Mouse (Mus musculus): ENCODE results near the gene Dbnl.

The Dbnl gene

GRCm38 (mm10) chr11:5837251-5838246 lies 49.3 kb downstream of the Dbnl start, which contains the start of gene Polm:
Gene Polm, minus strand, starts transcription at chr11:5838016.
- DNase-seq (ENCODE audit: low read depth, low spot score): peak; percentile 87

GRCm38 (mm10) chr11:5840346-5840745 lies 52.1 kb downstream of the Dbnl start:
- DNase-seq (ENCODE audit: low read depth, low spot score): no peak

- DNase-seq (ENCODE audit: low read depth, low spot score): no peak
These were observed 53.5 kb downstream of the Dbnl start for GRCm38 (mm10) chr11:5841751-5842150.

- DNase-seq (ENCODE audit: low read depth, low spot score): no peak
These were observed 54.8 kb downstream of the Dbnl start for GRCm38 (mm10) chr11:5843131-5843530.

- no peak for DNase-seq (ENCODE audit: low read depth, low spot score)
These were observed 58.5 kb downstream of the Dbnl start for GRCm38 (mm10) chr11:5846639-5847345.

- DNase-seq (ENCODE audit: low read depth, low spot score): no peak
These were observed 60.5 kb downstream of the Dbnl start for GRCm38 (mm10) chr11:5848741-5849140.

GRCm38 (mm10) chr11:5849316-5849715 lies 61.0 kb downstream of the Dbnl start:
- no peak for DNase-seq (ENCODE audit: low read depth, low spot score)

GRCm38 (mm10) chr11:5850452-5850851 lies 62.2 kb downstream of the Dbnl start:
- no peak for DNase-seq (ENCODE audit: low read depth, low spot score)

All from retina, postnatal 7 days (tissue).